Comparison of ENCODE assay signal across 8 mouse cellular contexts in genomic region chr12:24831964-24832427, GRCm38 (mm10). TPM values are rescaled to one million over a fixed set of nuclear protein-coding genes. Genes with fewer than 3 reads are reported as not detected.
DNase-seq lines count a peak whose midpoint lies in the region; ATAC-seq and TF ChIP-seq lines count a peak whose summit lies in the region.

No protein-coding gene starts in this region.

- H3K4me1 ChIP-seq in MEL (ENCODE audit: control insufficient read depth in 1 of 2, insufficient read depth in 2 of 2, low read length in 2 of 2), result peaks cover 12 to 16% of the 10 kb centered on the region in 2 experiments
- no peaks in the 10 kb centered on the region; the same call in 1 of the 2 replicates for H3K4me1 ChIP-seq in brown adipose tissue, adult 24 weeks (ENCODE audit: control insufficient read depth, insufficient read depth, insufficient read length, low read length)
- peaks cover 24% of the 10 kb centered on the region for H3K4me1 ChIP-seq in hindbrain, embryonic 12.5 days

- DNase-seq in left cerebral cortex, adult 18-20 months (ENCODE audit: low spot score in 2 of 2), result peak; percentile 18 to 46
- no peak for DNase-seq in left cerebral cortex, postnatal 25 days (ENCODE audit: low spot score in 2 of 2)
- peak; percentile 71 for DNase-seq in MEL (ENCODE audit: low read depth, low spot score)
- peak; percentile 14 for DNase-seq in lung, postnatal 14 days
- DNase-seq in c-Kit-positive CD71-positive TER-119-positive erythroid progenitor cells, embryonic 14.5 days (ENCODE audit: low spot score), result no peak
- no peak for DNase-seq in frontal cortex, postnatal 25 days (ENCODE audit: low spot score in 2 of 2)

- WGBS in hindbrain, embryonic 12.5 days, result under 1% methylated on average over 31 of the region's 32 CpGs

- no peak overlapping the region for H3K27ac ChIP-seq in MEL (ENCODE audit: control insufficient read depth, low read depth, low read length)
- no peak overlapping the region for H3K27ac ChIP-seq in brown adipose tissue, adult 24 weeks (replicated peaks; ENCODE audit: low read depth, low read length)
- H3K27ac ChIP-seq in hindbrain, embryonic 12.5 days, result peak overlapping the region; percentile 96

- H3K27me3 ChIP-seq in MEL (ENCODE audit: control insufficient read depth in 1 of 2, insufficient read depth in 2 of 2, low read length in 2 of 2), result no peaks in the 10 kb centered on the region
- H3K27me3 ChIP-seq in hindbrain, embryonic 12.5 days, result no peaks in the 10 kb centered on the region

- no peak for TF ChIP-seq POLR2A in MEL (IDR thresholded peaks at IDR 0.05; ENCODE audit: control insufficient read depth in 1 of 2, insufficient read depth in 1 of 2, low read depth in 1 of 2, low read length in 2 of 2, poor library complexity in 1 of 2)

- H3K79me2 ChIP-seq in MEL (ENCODE audit: control insufficient read depth, insufficient read depth, low read length, poor library complexity), result no peaks in the 10 kb centered on the region; the same call in 1 of the 2 replicates

- peaks cover 0 to 15% of the 10 kb centered on the region in 2 experiments; a peak in 2 of 4 replicates for H3K36me3 ChIP-seq in MEL (ENCODE audit: control insufficient read depth in 1 of 2, insufficient read depth in 2 of 2, low read length in 2 of 2)
- no peaks in the 10 kb centered on the region for H3K36me3 ChIP-seq in hindbrain, embryonic 12.5 days

- TF ChIP-seq EP300 in MEL (IDR thresholded peaks at IDR 0.05; ENCODE audit: low read depth in 1 of 2, low read length in 2 of 2), result no peak

- TF ChIP-seq RAD21 in MEL (IDR thresholded peaks at IDR 0.05; ENCODE audit: low read depth, low read length), result no peak

- peak overlapping the region; percentile 64 to 92 for H3K4me3 ChIP-seq in MEL (ENCODE audit: control insufficient read depth in 1 of 2, insufficient read depth in 1 of 2, low read depth in 2 of 2, low read length in 2 of 2)
- peak overlapping the region; percentile 67 for H3K4me3 ChIP-seq in brown adipose tissue, adult 24 weeks (ENCODE audit: insufficient read depth, low read depth, low read length)
- H3K4me3 ChIP-seq in hindbrain, embryonic 12.5 days, result peak overlapping the region; percentile 71

- H3K9me3 ChIP-seq in MEL (replicated peaks; ENCODE audit: insufficient read depth, low read length), result no peaks in the 10 kb centered on the region
- H3K9me3 ChIP-seq in hindbrain, embryonic 12.5 days (replicated peaks), result no peaks in the 10 kb centered on the region

- peak overlapping the region; percentile 68 for H3K9ac ChIP-seq in MEL (ENCODE audit: control insufficient read depth, low read depth, low read length, poor library complexity, severe bottlenecking)
- H3K9ac ChIP-seq in hindbrain, embryonic 12.5 days, result peak overlapping the region; percentile 92

- ATAC-seq in hindbrain, embryonic 12.5 days (ENCODE audit: low FRiP score), result no peak

- peak overlapping the region; percentile 70 for H3K4me2 ChIP-seq in hindbrain, embryonic 12.5 days (replicated peaks)

- intact Hi-C loops in left cerebral cortex, postnatal 25 days (cut with DNase I), result loop anchor here (1.0 to 10.0 kb wide), 2 partner anchors 40 to 113 kb away; no protein-coding TSS in a partner anchor

- TF ChIP-seq CTCF in MEL (IDR thresholded peaks at IDR 0.05 in 2 of 3, conservative IDR thresholded peaks at IDR 0.05 in 1 of 3; ENCODE audit: control insufficient read depth in 1 of 3, insufficient read depth in 1 of 3, low read depth in 2 of 3, low read length in 3 of 3, poor library complexity in 1 of 3, severe bottlenecking in 1 of 3), result no peak

TF ChIP-seq in MEL, 35 proteins besides CTCF, POLR2A, EP300 and RAD21:
- TF ChIP-seq MAX (IDR thresholded peaks at IDR 0.05; ENCODE audit: low read length) (no peak), MXI1 (IDR thresholded peaks at IDR 0.05; ENCODE audit: low read depth, low read length) (peak; percentile 40; the same call in 1 of the 2 replicates), MYC (IDR thresholded peaks at IDR 0.05; ENCODE audit: low read depth, low read length) (peak; percentile 12; the same call in 1 of the 2 replicates), SIN3A (IDR thresholded peaks at IDR 0.05; ENCODE audit: low read length) (peak; percentile 12; the same call in 1 of the 2 replicates)
TF ChIP-seq in MEL: peak in this region for 3.

RNA-seq across cellular contexts. Expression of gene Mboat2, which starts 1.3 kb away (rescaled TPM):
- 10 to 100 TPM; 85.0 to 94.7 TPM for total RNA-seq in left cerebral cortex, adult 18-20 months (2021)
- 10 to 100 TPM; 68.9 to 84.2 TPM for total RNA-seq in left cerebral cortex, postnatal 25 days (2021)
- 13.5 and 14.4 TPM in 2 replicates for total RNA-seq in MEL (2012; rRNA removed)
- polyA plus RNA-seq in MEL (2012; ENCODE audit: insufficient read depth in 1 of 2, insufficient read length in 2 of 2, low read depth in 1 of 2, low replicate concordance in 2 of 2, missing spikeins in 1 of 2), result 10 to 100 TPM in 1 of 2 experiments, not detected in 1; 13.5 TPM
- polyA plus RNA-seq in brown adipose tissue, adult 24 weeks (2012; ENCODE audit: insufficient read depth, insufficient read length, missing spikeins), result 2.0 TPM in 1 of 2 replicates, not detected in the other
- 64.7 and 66.0 TPM in 2 replicates for polyA plus RNA-seq in hindbrain, embryonic 12.5 days (2016; fragmentation: Nextera tagmentation; extraction: Ambion mirVana)

Comparison
In these comparisons a context has a peak if more than half of its experiments do, and no peak if none do; other contexts are left out.
1. DNase-seq: peak in left cerebral cortex, adult 18-20 months (2 of 2), MEL (single experiment) and lung, postnatal 14 days (single experiment); none in left cerebral cortex, postnatal 25 days (0 of 2), c-Kit-positive CD71-positive TER-119-positive erythroid progenitor cells, embryonic 14.5 days (single experiment) and frontal cortex, postnatal 25 days (0 of 2).
2. Peak in every context shown above with its lines, with median percentiles within 50 percentile points of each other: H3K4me3 ChIP-seq.